Mouse (Mus musculus) gastrocnemius, postnatal 14 days (tissue): ENCODE data around the gene Olfr1487. TPM values are rescaled to one million over a fixed set of nuclear protein-coding genes. Genes with fewer than 3 reads are reported as not detected.
"Not testable (repeated sequence)": the region's sequence is repeated elsewhere in the genome, so short reads cannot be mapped to it uniquely, and the experiment has no call there.

ENCODE experiments used
- DNase-seq: peaks from one replicate; pipeline ENCODE4 v3.0.0; 2021; ENCODE audit warnings: mixed read lengths
- intact Hi-C: fragments of 180-260 bp; cut with DNase I; formaldehyde crosslinking; loops from one replicate; pipeline ENCODE4 v1.15.1; 2025; ENCODE audit warnings: low total_unique reads
- long read RNA-seq, 2 experiments: library from polyadenylated mRNA; stranded (forward); transcript quantifications; one replicate each; pipeline ENCODE4 v2.0.0; 2021
- microRNA-seq, 2 experiments: library from miRNA; unstranded; fragments of <30 nt; microRNA quantifications; one replicate each; pipeline ENCODE4 v1.2.0; 2021
- total RNA-seq, 2 experiments: library from RNA; stranded (reverse); gene quantifications; 2 replicates each; pipeline ENCODE4 v1.2.3; 2021

The Olfr1487 gene
- total RNA-seq: not detected
- long read RNA-seq, experiment 1: 0 reads
- long read RNA-seq, experiment 2: 0 reads

GRCm38 (mm10) chr19:13617075-13617474 lies at the start of gene Olfr1487:
Gene Olfr1487 (plus strand): TSS chr19:13617375.
- DNase-seq, intact Hi-C loops: not testable (repeated sequence)

DNA sequence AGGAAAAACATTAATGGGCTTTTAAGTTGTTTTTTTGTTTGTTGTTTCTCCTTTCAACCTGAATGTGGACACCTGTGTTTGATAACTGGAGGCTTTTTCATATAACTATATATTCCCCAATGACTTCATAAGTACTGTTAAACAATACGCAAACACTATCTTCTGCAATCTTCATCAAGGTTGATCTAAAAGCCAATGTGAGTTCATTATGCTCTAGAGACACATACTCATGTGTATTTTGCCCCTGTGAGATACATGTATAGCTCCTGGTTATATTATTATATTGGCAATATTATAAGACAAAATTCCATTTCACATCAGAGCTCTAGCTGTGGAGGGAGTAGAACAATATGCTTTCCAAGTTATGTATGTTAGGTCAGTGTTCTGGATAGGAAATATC lies 34.0 kb upstream of the Olfr1487 start, which contains the start of gene Olfr1484:
Olfr1484 (plus strand) TSS at position 301 of the 400 bp plus-strand sequence.
- intact Hi-C loops: no loop called here

GRCm38 (mm10) chr19:13631321-13631720 lies 14.1 kb downstream of the Olfr1487 start, which contains the start of gene Olfr1489:
Gene Olfr1489 (plus strand): TSS chr19:13631621.
- DNase-seq: no peak
- intact Hi-C loops: no loop called here

More for the DNA sequence above, 34.0 kb upstream of the Olfr1487 start, which contains the start of gene Olfr1484:
- DNase-seq: no peak

DNA sequence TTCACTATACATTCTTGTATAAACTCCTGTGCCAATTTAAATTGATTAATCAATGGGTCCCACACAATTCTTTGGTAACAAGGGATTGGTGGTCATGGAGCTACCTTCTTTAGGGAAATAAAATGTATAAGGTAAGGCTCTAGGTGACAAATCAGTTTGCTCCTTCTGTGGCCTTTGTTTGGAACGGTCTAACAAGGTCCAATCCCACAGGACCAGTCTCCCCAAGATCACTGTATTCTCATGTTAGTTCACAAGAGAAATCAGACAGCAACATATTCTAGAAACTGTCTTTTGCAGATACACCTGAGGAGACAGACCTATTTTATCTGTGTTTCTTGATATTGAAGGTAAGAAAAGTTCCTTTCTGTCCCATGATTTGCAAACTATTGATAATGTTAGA lies 33.6 kb downstream of the Olfr1487 start, which contains the start of gene Olfr1490:
Olfr1490 (plus strand) TSS at position 301 of the 400 bp plus-strand sequence.
- DNase-seq: no peak
- intact Hi-C loops: no loop called here

Small RNA genes within 50 kb of the gene (microRNA-seq; reads per million reads assigned to microRNA genes)
- gene Gm22323: 0 reads per million in 2 experiments
- 0 reads per million in 2 experiments for gene Gm23931

Other genes with a start within 250 kb of the Olfr1487 start
- gene Olfr1469, start 209.5 kb upstream of the Olfr1487 start, total RNA-seq: not detected
- not detected for gene Olfr1471, start 174.0 kb upstream of the Olfr1487 start, total RNA-seq
- not detected for gene Olfr1472, start 161.3 kb upstream of the Olfr1487 start, total RNA-seq
- not detected for gene Olfr1474, start 147.8 kb upstream of the Olfr1487 start, total RNA-seq
- gene Olfr1475, start 137.2 kb upstream of the Olfr1487 start, total RNA-seq: not detected
- gene Olfr1477, start 116.8 kb upstream of the Olfr1487 start, total RNA-seq: not detected
- gene Olfr1480, start 89.5 kb upstream of the Olfr1487 start, total RNA-seq: not detected
- not detected for gene Olfr1484, start 33.9 kb upstream of the Olfr1487 start, total RNA-seq
- not detected for gene Olfr1489, start 14.2 kb downstream of the Olfr1487 start, total RNA-seq
- gene Olfr1490, start 33.7 kb downstream of the Olfr1487 start, total RNA-seq: not detected
- not detected for gene Olfr1491, start 79.9 kb downstream of the Olfr1487 start, total RNA-seq
- not detected for gene Olfr1493-ps1, start 105.9 kb downstream of the Olfr1487 start, total RNA-seq
- gene Olfr1494, start 122.4 kb downstream of the Olfr1487 start, total RNA-seq: not detected
- gene Olfr1495, start 147.2 kb downstream of the Olfr1487 start, total RNA-seq: not detected
- gene Olfr1496, start 160.5 kb downstream of the Olfr1487 start, total RNA-seq: not detected
- not detected for gene Olfr1497, start 180.8 kb downstream of the Olfr1487 start, total RNA-seq
- not detected for gene Olfr1499, start 202.1 kb downstream of the Olfr1487 start, total RNA-seq
- gene Olfr1500, start 213.1 kb downstream of the Olfr1487 start, total RNA-seq: not detected
- not detected for gene Olfr1501, start 233.3 kb downstream of the Olfr1487 start, total RNA-seq
- not detected for gene Olfr1502, start 244.4 kb downstream of the Olfr1487 start, total RNA-seq